Mouse (Mus musculus): ENCODE results near the gene Psme1.

GRCm38 (mm10) chr14:55585566-55585960, 7.6 kb downstream of the Psme1 start:
- TF ChIP-seq CTCF (IDR thresholded peaks at IDR 0.05 in 2 of 3, conservative IDR thresholded peaks at IDR 0.05 in 1 of 3; ENCODE audit: control insufficient read depth in 1 of 3, insufficient read depth in 1 of 3, low read depth in 2 of 3, low read length in 3 of 3, poor library complexity in 1 of 3, severe bottlenecking in 1 of 3) (no peak), E2F4 (IDR thresholded peaks at IDR 0.05; ENCODE audit: borderline replicate concordance, low read depth, low read length) (no peak), POLR2AphosphoS2 (IDR thresholded peaks at IDR 0.05; ENCODE audit: low read length) (no peak)
